Mouse (Mus musculus): ENCODE results near the gene Dennd2d.
A peak's percentile ranks its signal among the peaks of the same experiment; 100 is the strongest.

GRCm38 (mm10) chr3:106548971-106549370 lies 66.8 kb downstream of the Dennd2d start:
- TF ChIP-seq POLR2A (IDR thresholded peaks at IDR 0.05; ENCODE audit: insufficient read length, low read depth) (no peak), MYOG (IDR thresholded peaks at IDR 0.05; ENCODE audit: control insufficient read depth in 1 of 3, insufficient read depth in 1 of 3, insufficient read length in 2 of 3, low read depth in 2 of 3) (peak in 1 of 3 experiments; percentile 4), USF1 (IDR thresholded peaks at IDR 0.05; ENCODE audit: low read depth) (no peak), POLR2AphosphoS2 (IDR thresholded peaks at IDR 0.05; ENCODE audit: insufficient read length, low read depth) (no peak), MYOD1 (IDR thresholded peaks at IDR 0.05; ENCODE audit: control insufficient read depth in 1 of 3, insufficient read length in 2 of 3, low read depth in 2 of 3) (no peak)
